Mouse (Mus musculus) neural tube, embryonic 12.5 days (tissue): ENCODE data around the gene Lysmd3. TPM values are rescaled to one million over a fixed set of nuclear protein-coding genes. Genes with fewer than 3 reads are reported as not detected.
A peak's percentile ranks its signal among the peaks of the same experiment; 100 is the strongest.

Experiments used
- ATAC-seq: fragments of 200-750 bp; cut with Nextera tagmentation; 2 replicates; pipeline ENCODE4 v1.8.0; 2017; ENCODE audit warnings: low read depth, mild to moderate bottlenecking, moderate TSS enrichment, moderate library complexity; ENCODE audit not compliant: low FRiP score
- H3K27ac ChIP-seq: fragments of 300-500 bp; sonication (generic); 2 replicates; pipeline ENCODE4 v1.5.1; 2016
- H3K27me3 ChIP-seq: fragments of 300-500 bp; sonication (generic); replicated peaks from 2 replicates; pipeline ENCODE4 v1.6.1; 2016; ENCODE audit warnings: mild to moderate bottlenecking
- H3K36me3 ChIP-seq: fragments of 300-500 bp; sonication (generic); 2 replicates; pipeline ENCODE4 v1.6.1; 2016; ENCODE audit warnings: mild to moderate bottlenecking
- H3K4me1 ChIP-seq: fragments of 300-500 bp; sonication (generic); 2 replicates; pipeline ENCODE4 v1.6.1; 2016
- H3K4me2 ChIP-seq: fragments of 300-500 bp; sonication (generic); replicated peaks from 2 replicates; pipeline ENCODE4 v1.6.1; 2016; ENCODE audit warnings: mild to moderate bottlenecking
- H3K4me3 ChIP-seq: fragments of 300-500 bp; sonication (generic); 2 replicates; pipeline ENCODE4 v1.5.1; 2016
- H3K9ac ChIP-seq: fragments of 300-500 bp; sonication (generic); 2 replicates; pipeline ENCODE4 v1.6.1; 2016; ENCODE audit warnings: mild to moderate bottlenecking
- H3K9me3 ChIP-seq: fragments of 300-500 bp; sonication (generic); 2 replicates; pipeline ENCODE4 v1.6.1; 2016; ENCODE audit warnings: mild to moderate bottlenecking
- WGBS: fragments of 180-500 bp; shearing (Covaris S2); methylation state at CpG from one replicate; pipeline ENCODE4 v1.1.7; 2016; 5-methylcytosine and 5-hydroxymethylcytosine counted together
- polyA plus RNA-seq: library from polyadenylated mRNA; unstranded; fragments of >200 nt; fragmentation: Nextera tagmentation; extraction: Ambion mirVana; gene quantifications from 2 replicates; pipeline ENCODE4 v1.2.1, GENCODE M21; 2016

The Lysmd3 gene
- polyA plus RNA-seq, 1 experiment from 2014 or later: 26.6 TPM

GRCm38 (mm10) chr13:81684884-81685283 lies 27.4 kb downstream of the Lysmd3 start:
- WGBS: 89% methylated on average over 3 of the region's 3 CpGs
- H3K4me3 ChIP-seq: no peak overlapping the region
- no peaks in the 10 kb centered on the region for H3K9me3 ChIP-seq
- H3K27me3 ChIP-seq: no peaks in the 10 kb centered on the region
- peaks cover 5% of the 10 kb centered on the region; the same call in 1 of the 2 replicates for H3K4me1 ChIP-seq
- H3K9ac ChIP-seq: no peak overlapping the region
- H3K36me3 ChIP-seq: no peaks in the 10 kb centered on the region
- H3K4me2 ChIP-seq: no peak overlapping the region
- no peak overlapping the region for H3K27ac ChIP-seq
- no peak for ATAC-seq

GRCm38 (mm10) chr13:81689587-81689986 lies 32.1 kb downstream of the Lysmd3 start:
- H3K4me3 ChIP-seq: no peak overlapping the region
- H3K4me1 ChIP-seq: no peaks in the 10 kb centered on the region
- H3K9ac ChIP-seq: no peak overlapping the region
- no peak overlapping the region for H3K4me2 ChIP-seq
- no peaks in the 10 kb centered on the region for H3K36me3 ChIP-seq
- 93% methylated on average over 3 of the region's 3 CpGs for WGBS
- no peak overlapping the region for H3K27ac ChIP-seq
- H3K9me3 ChIP-seq: no peaks in the 10 kb centered on the region
- ATAC-seq: no peak
- no peaks in the 10 kb centered on the region for H3K27me3 ChIP-seq

- Histone ChIP-seq H3K9me3 (no peaks in the 10 kb centered on the region), H3K27me3 (no peaks in the 10 kb centered on the region), H3K4me2 (no peak overlapping the region), H3K36me3 (no peaks in the 10 kb centered on the region), H3K4me1 (no peaks in the 10 kb centered on the region), H3K4me3 (no peak overlapping the region), H3K27ac (no peak overlapping the region), H3K9ac (no peak overlapping the region)
- WGBS: 90% methylated on average over 10 of the region's 10 CpGs
- ATAC-seq: no peak
Measured at GRCm38 (mm10) chr13:81690477-81690876, 33.0 kb downstream of the Lysmd3 start.

GRCm38 (mm10) chr13:81691606-81692005 lies 34.1 kb downstream of the Lysmd3 start:
- Histone ChIP-seq H3K4me3 (no peak overlapping the region), H3K9me3 (no peaks in the 10 kb centered on the region), H3K9ac (no peak overlapping the region), H3K36me3 (no peaks in the 10 kb centered on the region), H3K27me3 (no peaks in the 10 kb centered on the region), H3K27ac (no peak overlapping the region), H3K4me1 (no peaks in the 10 kb centered on the region), H3K4me2 (no peak overlapping the region)
- WGBS: 49% methylated on average over 9 of the region's 9 CpGs
- ATAC-seq: peak; percentile 61; the same call in 1 of the 2 replicates

GRCm38 (mm10) chr13:81694446-81694845 lies 37.0 kb downstream of the Lysmd3 start:
- no peak overlapping the region for H3K4me3 ChIP-seq
- H3K27me3 ChIP-seq: no peaks in the 10 kb centered on the region
- H3K4me2 ChIP-seq: no peak overlapping the region
- H3K9ac ChIP-seq: no peak overlapping the region
- H3K9me3 ChIP-seq: no peaks in the 10 kb centered on the region
- no peaks in the 10 kb centered on the region for H3K36me3 ChIP-seq
- H3K27ac ChIP-seq: no peak overlapping the region
- no peak for ATAC-seq
- 90% methylated on average over 12 of the region's 12 CpGs for WGBS
- H3K4me1 ChIP-seq: no peaks in the 10 kb centered on the region

- no peaks in the 10 kb centered on the region for H3K27me3 ChIP-seq
- no peak overlapping the region for H3K4me2 ChIP-seq
- H3K36me3 ChIP-seq: no peaks in the 10 kb centered on the region
- H3K9me3 ChIP-seq: no peaks in the 10 kb centered on the region
- no peak overlapping the region for H3K27ac ChIP-seq
- no peak overlapping the region for H3K9ac ChIP-seq
- no peak for ATAC-seq
- no peaks in the 10 kb centered on the region for H3K4me1 ChIP-seq
- 56% methylated on average over 7 of the region's 7 CpGs for WGBS
- H3K4me3 ChIP-seq: no peak overlapping the region
Measured at GRCm38 (mm10) chr13:81703148-81703547, 45.7 kb downstream of the Lysmd3 start.

- no peak for ATAC-seq
- Histone ChIP-seq H3K4me2 (no peak overlapping the region), H3K9me3 (no peaks in the 10 kb centered on the region), H3K4me3 (no peak overlapping the region), H3K36me3 (no peaks in the 10 kb centered on the region), H3K4me1 (no peaks in the 10 kb centered on the region), H3K9ac (no peak overlapping the region), H3K27ac (no peak overlapping the region), H3K27me3 (no peaks in the 10 kb centered on the region)
- WGBS: 81% methylated on average over 9 of the region's 9 CpGs
Measured at GRCm38 (mm10) chr13:81703621-81704020, 46.2 kb downstream of the Lysmd3 start.

- Histone ChIP-seq H3K9ac (no peak overlapping the region), H3K4me3 (no peak overlapping the region), H3K4me1 (no peaks in the 10 kb centered on the region; the same call in 1 of the 2 replicates), H3K36me3 (no peaks in the 10 kb centered on the region), H3K27me3 (no peaks in the 10 kb centered on the region), H3K4me2 (no peak overlapping the region), H3K27ac (no peak overlapping the region), H3K9me3 (no peaks in the 10 kb centered on the region)
- ATAC-seq: no peak
- WGBS: 95% methylated on average over 5 of the region's 5 CpGs
Measured at GRCm38 (mm10) chr13:81706311-81706710, 48.8 kb downstream of the Lysmd3 start.

GRCm38 (mm10) chr13:81709805-81710204 lies 52.3 kb downstream of the Lysmd3 start:
- H3K9ac ChIP-seq: peak overlapping the region; percentile 65; the same call in 1 of the 2 replicates
- ATAC-seq: no peak
- 44% methylated on average over 4 of the region's 4 CpGs for WGBS

GRCm38 (mm10) chr13:81710266-81710665 lies 52.8 kb downstream of the Lysmd3 start:
- peak overlapping the region; percentile 65 for H3K9ac ChIP-seq
- no peak for ATAC-seq
- H3K36me3 ChIP-seq: no peaks in the 10 kb centered on the region
- peak overlapping the region; percentile 79 for H3K4me3 ChIP-seq
- whole genome bisulfite sequencing: 3% methylated on average over 7 of the region's 7 CpGs
- H3K9me3 ChIP-seq: no peaks in the 10 kb centered on the region
- no peaks in the 10 kb centered on the region for H3K27me3 ChIP-seq
- peak overlapping the region; percentile 98 for H3K4me2 ChIP-seq
- peaks cover 10% of the 10 kb centered on the region for H3K4me1 ChIP-seq
- H3K27ac ChIP-seq: no peak overlapping the region

More at GRCm38 (mm10) chr13:81709805-81710204, 52.3 kb downstream of the Lysmd3 start:
- Histone ChIP-seq H3K4me3 (peak overlapping the region; percentile 79; the same call in 1 of the 2 replicates), H3K27me3 (no peaks in the 10 kb centered on the region), H3K9me3 (no peaks in the 10 kb centered on the region), H3K4me1 (peaks cover 10% of the 10 kb centered on the region), H3K36me3 (no peaks in the 10 kb centered on the region), H3K27ac (no peak overlapping the region), H3K4me2 (peak overlapping the region; percentile 98)

GRCm38 (mm10) chr13:81710775-81711545 lies 53.5 kb downstream of the Lysmd3 start, which contains the start of the genes Polr3g and Mblac2:
Gene Polr3g (minus strand): TSS chr13:81711013.
Gene Mblac2 (plus strand): TSS chr13:81711341.
- under 1% methylated on average over 61 of the region's 61 CpGs for WGBS
- peak within 1 kb of the TSS; percentile 65 for H3K27ac ChIP-seq
- H3K4me2 ChIP-seq: peak within 1 kb of the TSS; percentile 98
- H3K4me3 ChIP-seq: peak within 1 kb of the TSS; percentile 79
- H3K9ac ChIP-seq: peak within 1 kb of the TSS; percentile 65
- H3K27me3 ChIP-seq: no peaks in the 10 kb centered on the region
- H3K9me3 ChIP-seq: no peaks in the 10 kb centered on the region
- ATAC-seq: peak; percentile 96
- peaks cover 10% of the 10 kb centered on the region for H3K4me1 ChIP-seq
- no peaks in the 10 kb centered on the region for H3K36me3 ChIP-seq

GRCm38 (mm10) chr13:81711546-81712371 lies 54.3 kb downstream of the Lysmd3 start:
- ATAC-seq: peak; percentile 69
- Histone ChIP-seq H3K4me3 (peak overlapping the region; percentile 79), H3K36me3 (no peaks in the 10 kb centered on the region), H3K9me3 (no peaks in the 10 kb centered on the region), H3K4me2 (peak overlapping the region; percentile 98), H3K27ac (peak overlapping the region; percentile 65; the same call in 1 of the 2 replicates), H3K27me3 (no peaks in the 10 kb centered on the region), H3K4me1 (peaks cover 10% of the 10 kb centered on the region), H3K9ac (peak overlapping the region; percentile 65)
- WGBS: 1% methylated on average over 42 of the region's 42 CpGs
